Mouse (Mus musculus) macrophage (primary cell): ENCODE results near the gene Zcchc2. TPM values are rescaled to one million over a fixed set of nuclear protein-coding genes. Genes with fewer than 3 reads are reported as not detected.

ENCODE experiments used
- H3K27ac ChIP-seq: fragments of 350-480 bp; formaldehyde crosslinking; 2 replicates; pipeline ENCODE4 v1.9.0; 2021
- H3K36me3 ChIP-seq: fragments of 350-480 bp; formaldehyde crosslinking; 2 replicates; pipeline ENCODE4 v1.9.0; 2021; ENCODE audit errors: inconsistent target
- H3K4me3 ChIP-seq: fragments of 350-480 bp; formaldehyde crosslinking; 2 replicates; pipeline ENCODE4 v1.9.0; 2021; ENCODE audit errors: inconsistent target
- H3K79me2 ChIP-seq: fragments of 350-480 bp; formaldehyde crosslinking; 2 replicates; pipeline ENCODE4 v1.9.0; 2021; ENCODE audit errors: inconsistent target
- WGBS: methylation state at CpG from one replicate; pipeline ENCODE4 v1.1.7; 2026; ENCODE audit warnings: inconsistent platforms; ENCODE audit not compliant: missing documents; 5-methylcytosine and 5-hydroxymethylcytosine counted together
- polyA plus RNA-seq: library from polyadenylated mRNA; stranded (reverse); fragments of 250-400 nt; gene quantifications from 3 replicates; pipeline ENCODE4 v1.2.4, GENCODE M21; 2018; ENCODE audit warnings: inconsistent platforms

Zcchc2 gene
- polyA plus RNA-seq, 1 experiment from 2014 or later = 22.6 TPM

GRCm38 (mm10) chr1:106064711-106065110 is 74.5 kb downstream of the Zcchc2 start:
- no peak overlapping the region for H3K4me3 ChIP-seq
- no peaks in the 10 kb centered on the region for H3K36me3 ChIP-seq
- H3K27ac ChIP-seq = no peak overlapping the region
- H3K79me2 ChIP-seq = no peaks in the 10 kb centered on the region
- WGBS = 93% methylated on average over 2 of the region's 2 CpGs

- no peak overlapping the region for H3K4me3 ChIP-seq
- 49% methylated on average over 7 of the region's 7 CpGs for WGBS
- H3K79me2 ChIP-seq = no peaks in the 10 kb centered on the region
- no peak overlapping the region for H3K27ac ChIP-seq
- no peaks in the 10 kb centered on the region for H3K36me3 ChIP-seq
These were observed 75.5 kb downstream of the Zcchc2 start for GRCm38 (mm10) chr1:106065679-106066078.

GRCm38 (mm10) chr1:106067306-106067705 is 77.1 kb downstream of the Zcchc2 start:
- H3K4me3 ChIP-seq = no peak overlapping the region
- H3K27ac ChIP-seq = no peak overlapping the region
- no peaks in the 10 kb centered on the region for H3K79me2 ChIP-seq
- WGBS = 93% methylated on average over 6 of the region's 6 CpGs
- no peaks in the 10 kb centered on the region for H3K36me3 ChIP-seq

GRCm38 (mm10) chr1:106069867-106070543 is 79.8 kb downstream of the Zcchc2 start:
- no peak overlapping the region for H3K27ac ChIP-seq
- 73% methylated on average over 7 of the region's 7 CpGs for WGBS
- H3K4me3 ChIP-seq = no peak overlapping the region
- H3K79me2 ChIP-seq = no peaks in the 10 kb centered on the region
- H3K36me3 ChIP-seq = no peaks in the 10 kb centered on the region

- 71% methylated on average over 4 of the region's 4 CpGs for WGBS
- no peaks in the 10 kb centered on the region for H3K36me3 ChIP-seq
- H3K79me2 ChIP-seq = no peaks in the 10 kb centered on the region
- no peak overlapping the region for H3K27ac ChIP-seq
- H3K4me3 ChIP-seq = no peak overlapping the region
These were observed 80.6 kb downstream of the Zcchc2 start for GRCm38 (mm10) chr1:106070814-106071213.

- no peaks in the 10 kb centered on the region for H3K79me2 ChIP-seq
- no peak overlapping the region for H3K4me3 ChIP-seq
- H3K36me3 ChIP-seq = no peaks in the 10 kb centered on the region
- H3K27ac ChIP-seq = no peak overlapping the region
- 37% methylated on average over 9 of the region's 9 CpGs for WGBS
These were observed 81.2 kb downstream of the Zcchc2 start for GRCm38 (mm10) chr1:106071237-106072070.

- Histone ChIP-seq H3K79me2 (no peaks in the 10 kb centered on the region), H3K27ac (no peak overlapping the region), H3K36me3 (no peaks in the 10 kb centered on the region), H3K4me3 (no peak overlapping the region)
- 73% methylated on average over 10 of the region's 10 CpGs for WGBS
These were observed 81.8 kb downstream of the Zcchc2 start for GRCm38 (mm10) chr1:106072071-106072440.

- no peaks in the 10 kb centered on the region for H3K79me2 ChIP-seq
- H3K27ac ChIP-seq = no peak overlapping the region
- WGBS = 94% methylated on average over 7 of the region's 7 CpGs
- no peaks in the 10 kb centered on the region for H3K36me3 ChIP-seq
- H3K4me3 ChIP-seq = no peak overlapping the region
These were observed 83.0 kb downstream of the Zcchc2 start for GRCm38 (mm10) chr1:106073166-106073565.

- Histone ChIP-seq H3K27ac (no peak overlapping the region), H3K36me3 (no peaks in the 10 kb centered on the region), H3K79me2 (no peaks in the 10 kb centered on the region), H3K4me3 (no peak overlapping the region)
- 60% methylated on average over 7 of the region's 7 CpGs for WGBS
These were observed 83.9 kb downstream of the Zcchc2 start for GRCm38 (mm10) chr1:106074141-106074540.

GRCm38 (mm10) chr1:106074656-106075055 is 84.5 kb downstream of the Zcchc2 start:
- Histone ChIP-seq H3K4me3 (no peak overlapping the region), H3K36me3 (no peaks in the 10 kb centered on the region), H3K79me2 (no peaks in the 10 kb centered on the region), H3K27ac (no peak overlapping the region)
- WGBS = 97% methylated on average over 5 of the region's 5 CpGs

GRCm38 (mm10) chr1:106076641-106077040 is 86.4 kb downstream of the Zcchc2 start:
- Histone ChIP-seq H3K79me2 (no peaks in the 10 kb centered on the region), H3K4me3 (no peak overlapping the region), H3K27ac (no peak overlapping the region), H3K36me3 (no peaks in the 10 kb centered on the region)
- WGBS = 87% methylated on average over 3 of the region's 3 CpGs

- Histone ChIP-seq H3K36me3 (no peaks in the 10 kb centered on the region), H3K4me3 (no peak overlapping the region), H3K27ac (no peak overlapping the region), H3K79me2 (no peaks in the 10 kb centered on the region)
- WGBS = 89% methylated on average over 3 of the region's 3 CpGs
These were observed 87.0 kb downstream of the Zcchc2 start for GRCm38 (mm10) chr1:106077166-106077565.

Other genes with a start within 250 kb of the Zcchc2 start
- 28.4 to 79.0 TPM (median 38.4 TPM) in 3 replicates for gene Tnfrsf11a, start 209.7 kb upstream of the Zcchc2 start, polyA plus RNA-seq
- gene Phlpp1, start 181.3 kb downstream of the Zcchc2 start, polyA plus RNA-seq = 4.6 to 9.7 TPM (median 6.9 TPM) in 3 replicates